Mouse (Mus musculus): ENCODE measurements around the gene 1700009N14Rik.

GRCm38 (mm10) chr4:39437870-39438367, 12.2 kb upstream of the 1700009N14Rik start:
- TF ChIP-seq CTCF (IDR thresholded peaks at IDR 0.05; ENCODE audit: low read depth, low read length), result no peak
- no peak for TF ChIP-seq GATA1 (IDR thresholded peaks at IDR 0.05; ENCODE audit: borderline replicate concordance, low read length)
- TF ChIP-seq POLR2AphosphoS5 (IDR thresholded peaks at IDR 0.05; ENCODE audit: insufficient replicate concordance, low read depth, low read length), result no peak
- TF ChIP-seq GATA2 (IDR thresholded peaks at IDR 0.05; ENCODE audit: borderline replicate concordance, low read depth, low read length), result no peak
